Mouse (Mus musculus) layer of hippocampus, postnatal 25 days (tissue): ENCODE results near the gene Kcnma1. TPM values are rescaled to one million over a fixed set of nuclear protein-coding genes. Genes with fewer than 3 reads are reported as not detected.

Source experiments
- DNase-seq, 2 experiments: peaks; one replicate each; pipeline ENCODE4 v3.0.0; 2022; ENCODE audit warnings: mixed read lengths in 2 of 2, low spot score in 1 of 2; ENCODE audit errors: extremely low spot score in 1 of 2
- total RNA-seq, 2 experiments: library from RNA; stranded (reverse); gene quantifications; 2 replicates each; pipeline ENCODE4 v1.2.3; 2021

Kcnma1 gene
- total RNA-seq, 2 experiments from 2014 or later = 123 to 154 TPM

GRCm38 (mm10) chr14:23390768-23391167, 623.5 kb downstream of the Kcnma1 start:
- DNase-seq = no peak

- DNase-seq = no peak
Observed at GRCm38 (mm10) chr14:23390161-23390560, 624.1 kb downstream of the Kcnma1 start.

- DNase-seq = no peak
Observed at GRCm38 (mm10) chr14:23386786-23387185, 627.5 kb downstream of the Kcnma1 start.

GRCm38 (mm10) chr14:23385776-23386608, 628.3 kb downstream of the Kcnma1 start:
- DNase-seq = no peak

GRCm38 (mm10) chr14:23378351-23379087, 635.8 kb downstream of the Kcnma1 start:
- DNase-seq = no peak

- DNase-seq = no peak
Observed at GRCm38 (mm10) chr14:23372021-23372420, 642.3 kb downstream of the Kcnma1 start.

GRCm38 (mm10) chr14:23360491-23360995, 653.7 kb downstream of the Kcnma1 start:
- no peak for DNase-seq

- DNase-seq = no peak
Observed at GRCm38 (mm10) chr14:23358776-23359175, 655.5 kb downstream of the Kcnma1 start.

GRCm38 (mm10) chr14:23357529-23358278, 656.6 kb downstream of the Kcnma1 start:
- DNase-seq = no peak

GRCm38 (mm10) chr14:23326786-23327185, 687.5 kb downstream of the Kcnma1 start:
- DNase-seq = no peak

- no peak for DNase-seq
Observed at GRCm38 (mm10) chr14:23305288-23305687, 709.0 kb downstream of the Kcnma1 start.

GRCm38 (mm10) chr14:23300443-23300842, 713.8 kb downstream of the Kcnma1 start:
- no peak for DNase-seq

GRCm38 (mm10) chr14:23290634-23291033, 723.7 kb downstream of the Kcnma1 start:
- DNase-seq = no peak

GRCm38 (mm10) chr14:23266554-23267309, 747.6 kb downstream of the Kcnma1 start:
- no peak for DNase-seq

- no peak for DNase-seq
Observed at GRCm38 (mm10) chr14:23253154-23253553, 761.1 kb downstream of the Kcnma1 start.

- DNase-seq = no peak
Observed at GRCm38 (mm10) chr14:23244446-23244845, 769.8 kb downstream of the Kcnma1 start.

- no peak for DNase-seq
Observed at GRCm38 (mm10) chr14:23243857-23244256, 770.4 kb downstream of the Kcnma1 start.
